Mouse (Mus musculus) limb, embryonic 10.5 days (tissue): Measurements from ENCODE around the gene Dnajc27. TPM values are rescaled to one million over a fixed set of nuclear protein-coding genes. Genes with fewer than 3 reads are reported as not detected.
A peak's percentile ranks its signal among the peaks of the same experiment; 100 is the strongest.

Experiments used
- DNase-seq: peaks from one replicate; pipeline ENCODE4 v3.0.0-alpha.2; 2017; ENCODE audit warnings: low spot score
- H3K27ac ChIP-seq: fragments of 300-500 bp; sonication (generic); 2 replicates; pipeline ENCODE4 v1.5.1; 2016; ENCODE audit warnings: mild to moderate bottlenecking
- H3K27me3 ChIP-seq: fragments of 300-500 bp; sonication (generic); 2 replicates; pipeline ENCODE4 v1.6.1; 2016; ENCODE audit warnings: low read depth, mild to moderate bottlenecking; ENCODE audit not compliant: poor library complexity, severe bottlenecking
- H3K36me3 ChIP-seq: fragments of 300-500 bp; sonication (generic); 2 replicates; pipeline ENCODE4 v1.6.1; 2016; ENCODE audit warnings: mild to moderate bottlenecking, moderate library complexity
- H3K4me1 ChIP-seq: fragments of 300-500 bp; sonication (generic); 2 replicates; pipeline ENCODE4 v1.6.1; 2016
- H3K4me3 ChIP-seq: fragments of 300-500 bp; sonication (generic); 2 replicates; pipeline ENCODE4 v1.5.1; 2016; ENCODE audit warnings: mild to moderate bottlenecking, moderate library complexity
- H3K9me3 ChIP-seq: fragments of 300-500 bp; sonication (generic); replicated peaks from 2 replicates; pipeline ENCODE4 v1.6.1; 2016; ENCODE audit warnings: mild to moderate bottlenecking
- WGBS: fragments of 180-500 bp; shearing (Covaris S2); methylation state at CpG from one replicate; pipeline ENCODE4 v1.1.7; 2016; 5-methylcytosine and 5-hydroxymethylcytosine counted together
- polyA plus RNA-seq: library from polyadenylated mRNA; unstranded; fragments of >200 nt; fragmentation: Nextera tagmentation; extraction: Ambion mirVana; gene quantifications from 2 replicates; pipeline ENCODE4 v1.2.1, GENCODE M21; 2016

Dnajc27 gene
- polyA plus RNA-seq, 1 experiment from 2014 or later: 11.7 TPM

DNA sequence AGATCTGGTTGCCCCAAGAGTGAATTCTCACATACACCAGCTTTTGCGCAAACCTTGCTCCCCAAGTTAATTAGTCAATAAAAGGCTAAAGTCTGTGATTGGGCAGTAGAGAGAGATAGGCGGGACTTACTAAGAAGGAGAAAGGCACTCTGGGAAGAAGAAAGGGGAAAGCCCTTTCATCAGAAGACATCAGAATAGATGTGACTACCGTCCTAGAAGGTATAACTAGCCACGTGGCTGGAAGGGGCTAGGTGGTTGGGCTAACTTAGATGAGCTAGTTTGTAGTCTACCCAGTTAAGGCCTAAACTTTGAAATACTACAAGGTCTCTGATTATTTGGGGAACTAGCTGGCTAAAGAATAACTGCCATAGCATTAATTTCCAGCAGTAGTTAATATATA lies 22.7 kb upstream of the Dnajc27 start:
- WGBS: 91% methylated on average over 4 of the region's 4 CpGs
- no peaks in the 10 kb centered on the region for H3K27me3 ChIP-seq
- no peak overlapping the region for H3K4me3 ChIP-seq
- H3K36me3 ChIP-seq: no peaks in the 10 kb centered on the region
- H3K27ac ChIP-seq: no peak overlapping the region
- H3K9me3 ChIP-seq: no peaks in the 10 kb centered on the region
- no peaks in the 10 kb centered on the region for H3K4me1 ChIP-seq
- DNase-seq: no peak

DNA sequence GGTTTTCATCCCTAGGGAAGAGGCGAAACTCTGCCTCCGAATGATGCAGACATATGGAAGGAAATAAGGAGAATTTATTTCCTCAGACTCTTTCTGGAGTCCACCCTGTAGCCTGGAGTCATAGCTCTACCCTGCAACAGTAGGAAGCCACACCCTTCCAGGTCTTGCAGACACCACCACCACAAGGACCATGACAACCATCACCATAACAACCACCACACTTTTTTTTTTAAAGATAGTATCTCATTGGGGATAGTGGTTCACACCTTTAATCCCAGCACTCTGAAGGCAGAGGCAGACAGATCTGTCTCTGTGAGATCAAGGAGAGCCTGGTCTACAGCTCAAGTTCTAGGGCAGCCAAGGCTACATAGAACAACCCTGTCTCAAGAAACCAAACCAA lies 16.9 kb upstream of the Dnajc27 start:
- Histone ChIP-seq H3K9me3 (no peaks in the 10 kb centered on the region), H3K27me3 (no peaks in the 10 kb centered on the region)

DNA sequence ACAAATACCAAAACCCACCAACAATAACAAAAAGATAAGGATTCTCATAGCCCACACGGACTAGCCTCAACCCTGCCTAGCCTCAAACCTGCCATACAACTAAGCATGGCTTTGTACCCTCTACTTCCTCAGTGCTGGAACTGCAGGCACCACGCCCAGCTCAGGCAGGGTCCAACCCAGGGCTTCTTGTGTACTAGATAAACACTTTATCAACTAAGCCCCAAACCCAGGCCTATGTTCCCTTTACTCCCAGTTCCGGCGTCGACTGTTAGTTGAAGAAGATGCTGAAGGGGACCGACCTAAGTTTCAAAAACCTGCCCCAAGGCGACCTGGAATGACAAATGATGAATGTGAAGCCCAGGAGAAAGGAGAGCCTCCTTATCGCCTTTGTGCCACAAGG lies 16.4 kb upstream of the Dnajc27 start:
- no peak for DNase-seq
- Histone ChIP-seq H3K9me3 (no peaks in the 10 kb centered on the region), H3K4me1 (0 out of 2 replicates have a peak, but pooled peaks cover 3% of the 10 kb centered on the region), H3K4me3 (no peak overlapping the region), H3K27me3 (no peaks in the 10 kb centered on the region), H3K27ac (no peak overlapping the region), H3K36me3 (no peaks in the 10 kb centered on the region)
- 74% methylated on average over 8 of the region's 8 CpGs for WGBS

More for the DNA sequence above, 16.9 kb upstream of the Dnajc27 start:
- H3K27ac ChIP-seq: no peak overlapping the region
- H3K4me3 ChIP-seq: no peak overlapping the region
- no peak for DNase-seq
- WGBS: 100% methylated on average over 2 of the region's 2 CpGs
- no peaks in the 10 kb centered on the region for H3K36me3 ChIP-seq
- 0 out of 2 replicates have a peak, but pooled peaks cover 3% of the 10 kb centered on the region for H3K4me1 ChIP-seq

DNA sequence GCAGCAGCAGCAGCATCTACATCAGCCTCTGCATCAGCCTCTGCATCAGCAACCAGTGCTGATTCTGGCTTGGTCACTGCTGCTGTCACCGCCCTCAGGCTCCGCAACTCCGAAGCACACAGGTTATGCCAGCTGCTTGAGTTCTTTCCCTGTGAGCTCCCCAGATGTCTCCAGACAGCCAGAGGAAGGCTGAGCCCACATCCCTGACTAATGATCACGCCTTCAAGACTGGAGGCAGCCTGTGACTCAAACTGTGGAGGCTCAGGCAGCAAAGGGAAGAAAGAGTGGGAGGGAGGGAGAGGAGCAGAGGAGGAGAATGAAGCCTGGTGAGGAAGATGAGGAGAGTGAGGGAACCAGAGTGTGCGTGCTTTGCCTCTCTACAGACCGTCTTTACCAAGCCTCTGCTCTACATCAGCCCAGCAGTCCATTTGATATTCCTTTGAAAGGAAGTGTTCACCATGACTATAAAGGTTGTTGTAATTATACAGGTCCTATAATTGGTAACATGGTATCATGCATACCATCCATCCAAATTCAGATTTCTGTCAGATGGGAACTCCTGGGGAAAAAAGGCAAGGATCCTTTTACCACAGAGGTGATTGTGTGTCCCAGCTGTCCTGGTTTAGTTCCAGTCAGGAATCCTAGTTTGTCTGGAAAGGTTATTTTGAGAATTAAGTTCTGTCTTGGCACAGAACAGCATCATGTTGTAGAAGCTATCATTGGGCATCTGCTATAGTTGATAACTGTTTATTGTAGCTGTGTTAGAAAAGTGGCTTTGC lies 15.5 kb upstream of the Dnajc27 start:
- no peak overlapping the region for H3K4me3 ChIP-seq
- whole genome bisulfite sequencing: 79% methylated on average over 6 of the region's 6 CpGs

DNA sequence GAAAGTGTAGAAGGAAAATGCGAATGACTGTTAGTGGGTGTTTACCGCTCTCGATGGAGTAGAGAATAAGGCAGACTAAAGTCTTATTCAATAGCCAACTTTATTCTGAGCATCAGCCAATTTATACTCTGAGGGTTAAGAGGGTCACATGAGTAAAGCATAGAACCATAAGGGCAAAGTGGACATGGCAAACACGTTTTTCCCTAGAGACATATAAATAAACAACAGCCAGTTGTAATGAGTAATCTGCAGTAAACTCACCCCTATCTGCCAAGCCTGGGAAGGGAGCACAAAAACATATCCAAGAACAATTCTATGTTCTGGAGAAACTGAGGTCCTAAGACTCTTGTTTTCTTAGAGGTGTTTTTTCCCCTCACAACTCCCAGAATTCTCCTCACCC lies 13.8 kb upstream of the Dnajc27 start:
- Histone ChIP-seq H3K27ac (no peak overlapping the region), H3K9me3 (no peaks in the 10 kb centered on the region), H3K4me1 (0 out of 2 replicates have a peak, but pooled peaks cover 3% of the 10 kb centered on the region), H3K36me3 (no peaks in the 10 kb centered on the region), H3K4me3 (no peak overlapping the region), H3K27me3 (no peaks in the 10 kb centered on the region)
- 82% methylated on average over 4 of the region's 4 CpGs for WGBS
- DNase-seq: no peak

More for the DNA sequence above, 15.5 kb upstream of the Dnajc27 start:
- DNase-seq: no peak
- no peak overlapping the region for H3K27ac ChIP-seq
- no peaks in the 10 kb centered on the region for H3K27me3 ChIP-seq
- 0 out of 2 replicates have a peak, but pooled peaks cover 3% of the 10 kb centered on the region for H3K4me1 ChIP-seq
- no peaks in the 10 kb centered on the region for H3K9me3 ChIP-seq
- H3K36me3 ChIP-seq: no peaks in the 10 kb centered on the region

DNA sequence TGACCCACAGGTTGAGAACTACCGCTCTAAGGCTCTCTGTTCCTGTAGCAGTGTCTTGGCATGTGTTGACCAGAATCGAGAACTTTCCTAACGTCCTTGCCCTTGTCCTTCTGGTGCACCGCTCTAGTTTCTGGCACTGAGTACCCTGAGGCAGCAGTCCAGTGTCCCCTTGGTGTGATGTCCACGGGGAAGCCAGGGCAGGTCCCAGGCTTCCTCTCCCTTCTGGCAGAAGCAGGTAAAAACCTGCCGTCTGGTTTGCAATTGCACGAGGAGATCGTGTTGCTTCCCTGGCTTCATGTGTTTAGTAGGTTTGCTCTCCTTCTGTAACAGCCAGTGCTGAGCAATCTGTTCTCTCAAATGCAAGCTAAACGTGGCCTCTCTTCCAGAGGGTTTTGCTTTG lies 10.7 kb upstream of the Dnajc27 start:
- no peak overlapping the region for H3K4me3 ChIP-seq
- H3K9me3 ChIP-seq: no peaks in the 10 kb centered on the region
- H3K4me1 ChIP-seq: 0 out of 2 replicates have a peak, but pooled peaks cover under 1% of the 10 kb centered on the region
- 85% methylated on average over 9 of the region's 9 CpGs for WGBS
- DNase-seq: no peak
- no peak overlapping the region for H3K27ac ChIP-seq
- no peaks in the 10 kb centered on the region for H3K36me3 ChIP-seq
- no peaks in the 10 kb centered on the region for H3K27me3 ChIP-seq

DNA sequence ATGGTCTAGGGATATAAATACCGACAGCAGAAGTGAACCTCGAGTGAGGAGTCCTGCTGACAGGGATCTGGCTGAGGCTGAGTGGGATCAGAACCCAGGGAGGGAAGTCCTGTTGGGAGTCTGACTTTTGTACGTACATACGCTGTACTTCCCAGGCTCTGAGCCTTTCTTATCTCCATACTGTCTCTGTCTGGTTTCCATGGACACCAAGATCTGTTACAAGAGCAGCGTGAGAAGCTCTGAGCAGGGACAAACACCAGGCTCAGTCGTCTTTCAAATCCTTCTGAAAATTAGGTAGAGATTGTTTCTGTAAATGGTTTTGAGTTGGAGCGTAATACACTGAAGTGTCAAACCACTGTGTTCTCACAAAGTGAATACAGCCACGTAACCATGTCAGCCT lies 7.0 kb upstream of the Dnajc27 start:
- WGBS: 78% methylated on average over 8 of the region's 8 CpGs
- Histone ChIP-seq H3K27ac (no peak overlapping the region), H3K9me3 (no peaks in the 10 kb centered on the region), H3K4me3 (no peak overlapping the region), H3K36me3 (no peaks in the 10 kb centered on the region), H3K4me1 (no peaks in the 10 kb centered on the region), H3K27me3 (no peaks in the 10 kb centered on the region)
- no peak for DNase-seq

DNA sequence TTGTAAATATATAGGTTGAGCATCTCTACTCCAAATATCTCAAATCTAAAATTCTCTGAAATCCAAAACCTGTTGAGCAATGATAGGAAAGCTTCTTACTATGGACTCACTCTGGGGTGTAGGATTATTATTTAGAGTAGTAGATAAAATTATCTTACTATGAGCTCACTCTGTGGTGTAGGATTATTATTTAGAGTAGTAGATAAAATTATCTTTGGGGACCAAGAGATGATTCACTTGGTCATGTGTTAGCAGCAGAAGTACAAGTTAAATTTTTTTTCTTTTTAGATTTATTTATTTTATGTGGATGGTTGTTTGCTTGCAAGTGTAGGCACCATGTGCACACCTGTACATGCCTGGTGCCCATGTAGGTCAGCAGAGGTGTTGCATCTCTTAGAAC lies 6.0 kb upstream of the Dnajc27 start:
- DNase-seq: no peak
- Histone ChIP-seq H3K9me3 (no peaks in the 10 kb centered on the region), H3K4me1 (no peaks in the 10 kb centered on the region), H3K36me3 (no peaks in the 10 kb centered on the region), H3K27ac (no peak overlapping the region), H3K4me3 (no peak overlapping the region), H3K27me3 (no peaks in the 10 kb centered on the region)

DNA sequence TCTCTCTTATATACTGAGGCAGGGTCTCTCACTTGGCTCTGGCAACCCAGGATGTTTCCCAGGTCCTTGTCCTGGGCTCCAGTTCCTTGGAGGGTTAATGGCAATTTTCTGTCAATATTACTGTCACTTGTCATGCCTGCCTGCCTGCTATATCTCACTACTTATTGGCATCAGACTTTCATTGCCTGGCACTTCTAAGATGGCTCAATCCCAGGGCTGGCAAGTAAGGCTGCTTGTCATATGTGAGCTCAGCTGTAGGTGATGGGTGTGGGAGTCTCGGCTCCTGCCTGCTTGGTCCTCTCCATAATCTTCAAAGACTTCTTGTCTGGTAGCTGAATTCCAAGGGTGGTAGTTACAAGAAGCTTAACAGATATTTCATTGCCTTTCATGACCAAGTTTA lies 4.3 kb upstream of the Dnajc27 start:
- no peak for DNase-seq
- no peak overlapping the region for H3K4me3 ChIP-seq
- WGBS: 61% methylated on average over 1 of the region's 1 CpGs
- H3K27me3 ChIP-seq: no peaks in the 10 kb centered on the region
- peaks cover 10% of the 10 kb centered on the region for H3K4me1 ChIP-seq
- H3K27ac ChIP-seq: no peak overlapping the region
- no peaks in the 10 kb centered on the region for H3K9me3 ChIP-seq
- no peaks in the 10 kb centered on the region for H3K36me3 ChIP-seq

DNA sequence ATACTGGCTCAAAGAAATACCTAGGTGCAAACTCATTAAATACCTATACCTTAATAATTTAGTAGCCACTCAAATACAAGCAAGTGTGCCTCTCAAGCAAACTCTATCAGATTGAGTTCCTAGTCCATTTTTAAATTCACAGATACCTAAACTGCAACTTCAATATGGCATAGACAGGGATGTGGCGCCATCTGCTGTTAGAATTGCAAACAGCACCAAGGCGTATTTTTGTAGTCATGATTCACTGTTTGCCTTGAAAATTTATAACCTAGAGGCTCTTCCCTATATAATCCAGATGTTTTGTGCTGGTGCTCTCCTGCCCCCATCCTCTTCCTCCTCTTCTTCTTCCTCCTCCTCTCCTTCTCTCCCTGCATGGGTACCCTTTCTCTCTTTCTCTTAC lies 2.1 kb upstream of the Dnajc27 start:
- Histone ChIP-seq H3K4me3 (no peak overlapping the region), H3K9me3 (no peaks in the 10 kb centered on the region), H3K27ac (no peak overlapping the region), H3K36me3 (peaks cover 1% of the 10 kb centered on the region; the same call in 1 of the 2 replicates), H3K27me3 (no peaks in the 10 kb centered on the region), H3K4me1 (peaks cover 16% of the 10 kb centered on the region)
- 5% methylated on average over 2 of the region's 2 CpGs for WGBS
- DNase-seq: peak; percentile 89

DNA sequence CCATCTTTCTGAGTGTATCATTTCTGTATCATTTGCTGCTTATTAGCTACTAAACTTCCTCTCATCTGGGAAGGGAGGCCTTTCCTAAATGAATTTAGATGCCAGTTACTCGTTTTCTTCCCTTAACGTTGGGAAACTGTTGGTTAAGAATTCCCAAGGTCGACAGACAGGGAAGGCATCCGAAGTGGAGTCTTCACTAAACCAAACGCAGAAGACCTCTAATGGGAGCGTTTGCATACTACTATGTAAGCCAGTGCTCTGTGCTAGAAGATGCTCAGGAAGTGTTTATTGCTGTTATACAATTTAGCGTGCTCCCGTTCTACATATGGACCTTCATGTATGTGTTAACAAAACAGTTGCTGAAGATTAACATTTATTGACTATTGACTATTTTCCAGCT lies 1.1 kb downstream of the Dnajc27 start:
- no peaks in the 10 kb centered on the region for H3K9me3 ChIP-seq
- H3K4me1 ChIP-seq: peaks cover 16% of the 10 kb centered on the region
- whole genome bisulfite sequencing: 77% methylated on average over 8 of the region's 8 CpGs
- H3K36me3 ChIP-seq: peaks cover 32% of the 10 kb centered on the region
- H3K27me3 ChIP-seq: no peaks in the 10 kb centered on the region
- H3K27ac ChIP-seq: peak overlapping the region; percentile 96; the same call in 1 of the 2 replicates
- DNase-seq: no peak
- H3K4me3 ChIP-seq: peak overlapping the region; percentile 68

DNA sequence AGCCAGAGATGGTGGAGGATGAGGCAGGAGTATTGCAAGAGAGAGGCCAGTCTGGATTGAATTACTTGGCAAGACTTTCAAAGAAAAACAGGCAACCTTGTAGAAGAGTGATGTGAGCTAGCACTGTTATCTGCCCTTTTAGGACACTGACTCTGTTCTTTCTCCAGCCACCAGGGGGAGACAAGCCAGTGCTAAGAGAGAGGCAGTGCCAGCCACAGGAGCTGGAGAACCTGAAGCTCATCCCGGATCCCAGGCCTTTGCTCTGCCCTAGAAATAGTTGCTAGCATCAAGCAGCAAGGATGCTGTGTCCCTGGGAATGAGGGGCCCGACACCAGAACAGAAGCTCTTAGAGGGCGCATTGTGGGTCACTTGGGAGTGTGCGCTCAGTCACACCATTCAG lies 25.0 kb downstream of the Dnajc27 start:
- peaks cover 76% of the 10 kb centered on the region for H3K36me3 ChIP-seq
- DNase-seq: peak; percentile 75
- no peaks in the 10 kb centered on the region for H3K9me3 ChIP-seq
- 84% methylated on average over 4 of the region's 4 CpGs for WGBS
- no peaks in the 10 kb centered on the region for H3K4me1 ChIP-seq
- H3K27me3 ChIP-seq: no peaks in the 10 kb centered on the region
- no peak overlapping the region for H3K4me3 ChIP-seq
- no peak overlapping the region for H3K27ac ChIP-seq

DNA sequence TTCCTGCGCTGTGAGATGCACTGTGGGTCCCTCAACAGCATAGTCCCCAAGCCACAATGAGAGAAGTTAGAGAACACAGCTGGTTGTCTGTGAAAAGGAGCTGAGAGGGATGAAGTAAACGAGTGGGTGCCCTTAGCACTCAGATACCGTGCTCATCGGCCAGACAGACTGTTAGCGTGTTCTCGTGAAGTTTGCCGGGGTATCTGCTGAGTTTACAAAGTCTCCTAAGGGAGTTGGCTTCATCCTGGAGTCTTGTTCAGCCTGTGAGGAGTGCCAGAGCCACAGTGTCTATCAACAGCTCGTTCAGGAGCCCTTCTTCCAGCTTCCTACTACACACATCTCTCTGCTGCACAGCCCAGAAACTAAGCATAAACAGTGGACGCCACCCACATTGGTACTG lies 33.7 kb downstream of the Dnajc27 start:
- Histone ChIP-seq H3K4me3 (no peak overlapping the region), H3K9me3 (no peaks in the 10 kb centered on the region), H3K27ac (no peak overlapping the region), H3K27me3 (no peaks in the 10 kb centered on the region), H3K36me3 (peaks cover 4% of the 10 kb centered on the region; the same call in 1 of the 2 replicates), H3K4me1 (no peaks in the 10 kb centered on the region)
- 89% methylated on average over 9 of the region's 9 CpGs for WGBS
- DNase-seq: no peak
